ENCODE assay signal across 9 mouse cellular contexts in the genomic region with DNA sequence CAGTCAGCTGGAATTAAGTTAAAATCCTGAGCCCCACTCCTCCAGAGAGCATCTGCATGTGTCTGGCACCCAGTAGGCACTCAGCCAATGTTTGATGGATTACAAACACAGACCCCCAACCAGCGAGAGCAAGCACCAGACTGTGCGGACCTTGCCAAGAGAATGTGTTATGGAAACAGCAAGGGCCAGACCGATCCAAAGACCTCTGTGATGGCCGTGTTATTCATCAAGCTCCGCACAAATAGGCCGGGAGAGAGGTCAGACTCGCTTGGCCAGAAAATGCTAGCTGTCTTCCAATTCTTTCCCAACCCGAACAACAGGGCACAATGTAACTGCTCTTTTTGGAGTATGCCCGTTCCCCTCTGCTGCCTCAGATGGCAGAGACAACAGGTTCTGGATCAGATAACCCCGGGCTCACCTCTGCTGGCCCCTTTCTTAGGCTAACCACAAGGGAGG. TPM values are rescaled to one million over a fixed set of nuclear protein-coding genes. Genes with fewer than 3 reads are reported as not detected.
DNase-seq lines count a peak whose midpoint lies in the region; ATAC-seq and TF ChIP-seq lines count a peak whose summit lies in the region.
"Had no signal": no experiment of that assay in that cellular context is flagged by ENCODE, and none has a peak within 500 bp of the region (broad histone marks: within the 10 kb centered on the region; RNA-seq: fewer than 3 reads in every experiment).

No protein-coding gene starts in this region.

- H3K9ac ChIP-seq in forebrain, embryonic 14.5 days (ENCODE audit: low read length): peak overlapping the region; percentile 46; the same call in 1 of the 2 replicates
- no peak overlapping the region for H3K9ac ChIP-seq in midbrain, postnatal 0 days (replicated peaks; ENCODE audit: low read length, poor library complexity, severe bottlenecking)

- H3K27me3 ChIP-seq in forebrain, embryonic 14.5 days (replicated peaks; ENCODE audit: control insufficient read depth, insufficient read depth, low read length): no peaks in the 10 kb centered on the region
- peaks cover 8% of the 10 kb centered on the region; the same call in 1 of the 2 replicates for H3K27me3 ChIP-seq in midbrain, postnatal 0 days (ENCODE audit: insufficient read depth, low read length)

- TF ChIP-seq CTCF in midbrain, postnatal 0 days (IDR thresholded peaks at IDR 0.05): no peak

- no peaks in the 10 kb centered on the region for H3K36me3 ChIP-seq in forebrain, embryonic 14.5 days (ENCODE audit: control insufficient read depth, insufficient read depth, low read length)
- H3K36me3 ChIP-seq in midbrain, postnatal 0 days (ENCODE audit: insufficient read depth, low read length): no peaks in the 10 kb centered on the region

- peak overlapping the region; percentile 91 for H3K4me2 ChIP-seq in forebrain, embryonic 14.5 days (ENCODE audit: low read length)
- no peak overlapping the region for H3K4me2 ChIP-seq in midbrain, postnatal 0 days (ENCODE audit: low read depth, low read length, poor library complexity, severe bottlenecking)

- peak; percentile 52 for ATAC-seq in forebrain, embryonic 14.5 days
- ATAC-seq in midbrain, postnatal 0 days (ENCODE audit: low FRiP score): no peak

- DNase-seq in layer of hippocampus, postnatal 10 days (ENCODE audit: low spot score in 2 of 2): peak; percentile 20 to 47
- no peak for DNase-seq in layer of hippocampus, adult 8-10 months (ENCODE audit: low spot score in 2 of 2)
- DNase-seq in forebrain, embryonic 14.5 days (ENCODE audit: low spot score): peak; percentile 78
- DNase-seq in kidney, postnatal 14 days: peak; percentile 64
- peak; percentile 80 for DNase-seq in midbrain, postnatal 0 days (ENCODE audit: low spot score)
- no peak for DNase-seq in thymus, postnatal 10 days (ENCODE audit: low spot score in 2 of 2)
- no peak for DNase-seq in frontal cortex, postnatal 25 days (ENCODE audit: low spot score in 2 of 2)
- DNase-seq in cerebellum, adult 11 months: no peak

- H3K4me1 ChIP-seq in forebrain, embryonic 14.5 days (ENCODE audit: control insufficient read depth, insufficient read depth, low read length): peaks cover 16% of the 10 kb centered on the region
- H3K4me1 ChIP-seq in midbrain, postnatal 0 days (ENCODE audit: insufficient read depth, low read length): no peaks in the 10 kb centered on the region

- no peaks in the 10 kb centered on the region for H3K9me3 ChIP-seq in forebrain, embryonic 14.5 days (replicated peaks; ENCODE audit: control insufficient read depth, low read length)
- no peaks in the 10 kb centered on the region for H3K9me3 ChIP-seq in midbrain, postnatal 0 days (ENCODE audit: low read length)

- 38% methylated on average over 10 of the region's 10 CpGs for WGBS in forebrain, embryonic 14.5 days
- WGBS in midbrain, postnatal 0 days: 66% methylated on average over 10 of the region's 10 CpGs

- H3K27ac ChIP-seq in forebrain, embryonic 14.5 days (ENCODE audit: low read depth, low read length): no peak overlapping the region
- H3K27ac ChIP-seq in midbrain, postnatal 0 days (ENCODE audit: low read depth, low read length): no peak overlapping the region

- H3K4me3 ChIP-seq in forebrain, embryonic 14.5 days (ENCODE audit: low read depth, low read length): no peak overlapping the region
- H3K4me3 ChIP-seq in midbrain, postnatal 0 days (ENCODE audit: low read depth, low read length): no peak overlapping the region

RNA-seq across cellular contexts. Expression of a gene that starts 1.9 kb away (rescaled TPM):
- 1 to 10 TPM; 9.7 TPM for total RNA-seq in layer of hippocampus, postnatal 10 days (2021)
- total RNA-seq in layer of hippocampus, adult 8-10 months (2022): 10 to 100 TPM; 15.1 to 18.6 (median 17.1) TPM
- 14.2 and 16.8 TPM in 2 replicates for polyA plus RNA-seq in forebrain, embryonic 14.5 days (2014; fragmentation: Nextera tagmentation; extraction: Ambion mirVana)
- 8.4 and 11.2 TPM in 2 replicates for total RNA-seq in midbrain, postnatal 0 days (2014; rRNA removed)
- polyA plus RNA-seq in midbrain, postnatal 0 days (2015; fragmentation: Nextera tagmentation; extraction: Ambion mirVana): 11.0 and 11.2 TPM in 2 replicates

RNA-seq across cellular contexts. Expression of a gene that starts 3.4 kb away (rescaled TPM):
- total RNA-seq in layer of hippocampus, postnatal 10 days (2021): not detected
- not detected for total RNA-seq in layer of hippocampus, adult 8-10 months (2022)
- polyA plus RNA-seq in forebrain, embryonic 14.5 days (2014; fragmentation: Nextera tagmentation; extraction: Ambion mirVana): 0.18 and 0.48 TPM in 2 replicates
- not detected in 2 replicates for total RNA-seq in midbrain, postnatal 0 days (2014; rRNA removed)
- 0.22 and 0.27 TPM in 2 replicates for polyA plus RNA-seq in midbrain, postnatal 0 days (2015; fragmentation: Nextera tagmentation; extraction: Ambion mirVana)
- total RNA-seq: hematopoietic stem cell, adult 5-6 weeks had no signal

RNA-seq across cellular contexts. Expression of a gene that starts 17.5 kb away (rescaled TPM):
- total RNA-seq in layer of hippocampus, postnatal 10 days (2021): 1 to 10 TPM; 3.8 to 6.3 TPM
- 10 to 100 TPM; 12.1 to 16.0 (median 14.8) TPM for total RNA-seq in layer of hippocampus, adult 8-10 months (2022)
- 8.4 and 9.8 TPM in 2 replicates for polyA plus RNA-seq in forebrain, embryonic 14.5 days (2014; fragmentation: Nextera tagmentation; extraction: Ambion mirVana)
- 2.0 and 7.8 TPM in 2 replicates for total RNA-seq in midbrain, postnatal 0 days (2014; rRNA removed)
- polyA plus RNA-seq in midbrain, postnatal 0 days (2015; fragmentation: Nextera tagmentation; extraction: Ambion mirVana): 2.0 and 2.5 TPM in 2 replicates

RNA-seq across cellular contexts. Expression of a gene that starts 19.7 kb away (rescaled TPM):
- total RNA-seq in layer of hippocampus, postnatal 10 days (2021): 10 to 100 TPM; 29.2 to 40.7 TPM
- total RNA-seq in layer of hippocampus, adult 8-10 months (2022): 10 to 100 TPM; 39.5 to 51.7 (median 46.7) TPM
- 23.4 and 25.7 TPM in 2 replicates for polyA plus RNA-seq in forebrain, embryonic 14.5 days (2014; fragmentation: Nextera tagmentation; extraction: Ambion mirVana)
- total RNA-seq in midbrain, postnatal 0 days (2014; rRNA removed): 24.9 and 28.7 TPM in 2 replicates
- 29.8 and 30.1 TPM in 2 replicates for polyA plus RNA-seq in midbrain, postnatal 0 days (2015; fragmentation: Nextera tagmentation; extraction: Ambion mirVana)

RNA-seq across cellular contexts. Expression of a gene that starts 21.8 kb away (rescaled TPM):
- total RNA-seq in layer of hippocampus, postnatal 10 days (2021): 1 to 10 TPM; 4.4 to 4.9 TPM
- 1 to 10 TPM; 1.2 to 2.6 (median 1.6) TPM for total RNA-seq in layer of hippocampus, adult 8-10 months (2022)
- polyA plus RNA-seq in forebrain, embryonic 14.5 days (2014; fragmentation: Nextera tagmentation; extraction: Ambion mirVana): 0.38 and 1.1 TPM in 2 replicates
- 0.05 and 0.19 TPM in 2 replicates for total RNA-seq in midbrain, postnatal 0 days (2014; rRNA removed)
- 2.9 and 3.1 TPM in 2 replicates for polyA plus RNA-seq in midbrain, postnatal 0 days (2015; fragmentation: Nextera tagmentation; extraction: Ambion mirVana)

Comparison
In these comparisons a context has a peak if more than half of its experiments do, and no peak if none do; other contexts are left out.
1. DNase-seq: peak in layer of hippocampus, postnatal 10 days (2 of 2), forebrain, embryonic 14.5 days (single experiment), kidney, postnatal 14 days (single experiment) and midbrain, postnatal 0 days (single experiment); none in layer of hippocampus, adult 8-10 months (0 of 2), thymus, postnatal 10 days (0 of 2), frontal cortex, postnatal 25 days (0 of 2) and cerebellum, adult 11 months (single experiment).